Mouse (Mus musculus) thymus, adult 2 months (tissue): ENCODE measurements around the gene Atp5h. TPM values are rescaled to one million over a fixed set of nuclear protein-coding genes. Genes with fewer than 3 reads are reported as not detected.

Experiments
- DNase-seq: peaks from one replicate; pipeline ENCODE4 v3.0.0; 2021
- H3K27ac ChIP-seq: fragments of 200-500 bp; 2 replicates; pipeline ENCODE4 v1.5.1; 2012; ENCODE audit warnings: low read length, control low read depth; ENCODE audit not compliant: control insufficient read depth, insufficient read depth
- H3K27me3 ChIP-seq: fragments of 200-500 bp; 2 replicates; pipeline ENCODE4 v1.6.1; 2012; ENCODE audit warnings: mild to moderate bottlenecking, low read length, moderate library complexity, mixed read lengths; ENCODE audit not compliant: control insufficient read depth, insufficient read depth
- H3K36me3 ChIP-seq: fragments of 200-500 bp; 2 replicates; pipeline ENCODE4 v1.6.1; 2012; ENCODE audit warnings: mild to moderate bottlenecking, low read length, moderate library complexity; ENCODE audit not compliant: control insufficient read depth, insufficient read depth
- H3K4me1 ChIP-seq: fragments of 200-500 bp; replicated peaks from 2 replicates; pipeline ENCODE4 v1.6.1; 2012; ENCODE audit warnings: low read length; ENCODE audit not compliant: control insufficient read depth, insufficient read depth
- H3K4me3 ChIP-seq: fragments of 200-500 bp; 2 replicates; pipeline ENCODE4 v1.5.1; 2012; ENCODE audit warnings: mild to moderate bottlenecking, low read length, control low read depth, moderate library complexity; ENCODE audit not compliant: control insufficient read depth, insufficient read depth
- CTCF ChIP-seq: fragments of 200-500 bp; IDR thresholded peaks from 2 replicates; pipeline ENCODE4 v1.5.1; 2012; ENCODE audit warnings: mild to moderate bottlenecking, control low read depth, low read length, moderate library complexity, borderline replicate concordance; ENCODE audit not compliant: control insufficient read depth, poor library complexity, insufficient read depth; ENCODE audit errors: extremely low read depth
- POLR2A ChIP-seq: fragments of 200-500 bp; IDR thresholded peaks from 2 replicates; pipeline ENCODE4 v1.6.1; 2012; ENCODE audit warnings: mild to moderate bottlenecking, low read length, control low read depth, moderate library complexity; ENCODE audit not compliant: control insufficient read depth, poor library complexity, insufficient read depth; ENCODE audit errors: extremely low read depth
- WGBS: fragments of 180-500 bp; shearing (Covaris S2); methylation state at CpG from one replicate; pipeline ENCODE4 v1.1.7; 2018; 5-methylcytosine and 5-hydroxymethylcytosine counted together
- polyA plus RNA-seq: library from polyadenylated mRNA; depleted of rRNA; stranded (reverse); fragments of >200 nt; gene quantifications from 2 replicates; pipeline ENCODE4 v1.2.3, GENCODE M21; 2012; rRNA removed

The Atp5h gene
- polyA plus RNA-seq, result 118 and 155 TPM in 2 replicates

DNA sequence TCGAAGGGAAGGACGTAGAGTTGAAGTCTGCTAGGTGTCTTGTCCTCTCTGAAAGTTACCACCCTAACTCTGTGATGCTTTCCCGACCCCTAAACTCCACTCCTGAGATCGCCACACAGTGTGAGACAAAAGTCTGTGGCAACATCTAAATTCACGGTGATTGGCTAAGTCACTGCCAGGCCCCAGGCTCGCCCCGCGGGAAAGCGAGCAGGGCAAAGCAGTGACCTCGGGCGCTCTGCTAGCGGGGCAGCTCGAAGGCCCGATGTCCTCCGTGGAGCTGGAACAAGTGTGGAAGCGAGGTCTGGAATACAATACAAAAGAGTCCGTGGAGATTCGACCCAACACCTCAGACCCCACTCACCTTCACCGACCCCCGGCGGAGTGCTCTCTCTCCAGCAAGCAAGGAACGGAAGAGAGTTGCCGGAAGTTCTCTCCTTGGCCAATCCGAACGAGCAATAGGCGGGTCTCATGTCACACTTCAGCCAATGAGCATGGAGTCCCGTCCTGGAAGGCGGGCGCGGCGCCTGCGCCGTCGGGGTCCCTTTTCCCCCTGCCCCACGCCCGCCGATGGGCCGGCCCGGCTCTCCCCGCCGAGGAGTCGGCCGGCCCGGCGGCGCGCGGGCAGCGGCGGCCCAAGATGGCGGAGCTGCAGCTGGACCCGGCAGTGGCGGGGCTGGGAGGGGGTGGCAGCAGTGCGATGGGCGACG is at the start of gene Atp5h, which contains the start of gene Kctd2:
TSS of gene Atp5h (minus strand) at position 432 of the 707 bp plus-strand sequence.
TSS of gene Kctd2 (plus strand) at position 598 of the 707 bp plus-strand sequence.
- TF ChIP-seq POLR2A, result peak; percentile 93
- TF ChIP-seq CTCF, result no peak
- peak within 1 kb of the TSS; percentile 97 for H3K4me3 ChIP-seq
- 1% methylated on average over 54 of the region's 56 CpGs for WGBS
- DNase-seq, result peak; percentile 95
- peaks cover 15% of the 10 kb centered on the region for H3K36me3 ChIP-seq
- H3K27me3 ChIP-seq, result no peaks in the 10 kb centered on the region
- H3K4me1 ChIP-seq, result peaks cover 34% of the 10 kb centered on the region
- H3K27ac ChIP-seq, result peak within 1 kb of the TSS; percentile 58

- no peak overlapping the region for H3K27ac ChIP-seq
- no peak overlapping the region for H3K4me3 ChIP-seq
- H3K27me3 ChIP-seq, result no peaks in the 10 kb centered on the region
- peaks cover 40% of the 10 kb centered on the region for H3K36me3 ChIP-seq
- 85% methylated on average over 4 of the region's 4 CpGs for WGBS
- peaks cover 36% of the 10 kb centered on the region for H3K4me1 ChIP-seq
- TF ChIP-seq CTCF, result no peak
- TF ChIP-seq POLR2A, result no peak
- DNase-seq, result no peak
Measured at GRCm38 (mm10) chr11:115467217-115467618, 47.5 kb upstream of the Atp5h start.

- Histone ChIP-seq H3K4me1 (peaks cover 44% of the 10 kb centered on the region), H3K27me3 (no peaks in the 10 kb centered on the region), H3K4me3 (peak overlapping the region; percentile 59), H3K36me3 (peaks cover 33% of the 10 kb centered on the region), H3K27ac (peak overlapping the region; percentile 96)
- 40% methylated on average over 8 of the region's 8 CpGs for WGBS
- TF ChIP-seq CTCF (no peak), POLR2A (no peak)
- peak; percentile 60 for DNase-seq
Measured at GRCm38 (mm10) chr11:115464851-115465250, 45.1 kb upstream of the Atp5h start.

DNA sequence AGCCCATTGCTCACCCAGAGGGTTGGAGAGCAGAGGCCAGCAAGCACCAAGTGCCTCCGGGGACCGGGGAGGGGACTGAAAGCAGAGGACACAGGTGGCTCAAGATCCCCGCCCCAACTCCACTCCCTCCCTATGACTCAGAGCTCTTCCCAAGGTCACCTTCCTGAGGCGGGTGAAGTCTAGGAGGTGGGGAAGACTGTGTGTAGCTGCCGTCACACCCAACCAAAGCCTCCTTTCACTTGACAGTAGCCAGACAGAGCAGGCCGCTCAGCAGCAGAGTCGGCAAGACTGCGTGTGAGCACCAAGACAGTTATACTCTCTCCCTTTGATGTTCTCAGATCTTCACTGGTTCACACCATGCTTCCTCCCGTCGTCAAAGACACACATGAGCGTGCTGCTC is 43.6 kb upstream of the Atp5h start:
- Histone ChIP-seq H3K27me3 (no peaks in the 10 kb centered on the region), H3K4me3 (peak overlapping the region; percentile 59), H3K4me1 (peaks cover 58% of the 10 kb centered on the region), H3K27ac (peak overlapping the region; percentile 96), H3K36me3 (peaks cover 21% of the 10 kb centered on the region)
- DNase-seq, result peak; percentile 71
- 3% methylated on average over 11 of the region's 11 CpGs for WGBS
- no peak for TF ChIP-seq CTCF
- peak; percentile 59; the same call in 1 of the 2 replicates for TF ChIP-seq POLR2A

GRCm38 (mm10) chr11:115462243-115462891 is 42.6 kb upstream of the Atp5h start, which contains the start of gene Slc16a5:
TSS of gene Slc16a5 (plus strand) at chr11:115462474.
- H3K27ac ChIP-seq, result peak within 1 kb of the TSS; percentile 96
- 20% methylated on average over 16 of the region's 16 CpGs for WGBS
- TF ChIP-seq CTCF (no peak), POLR2A (peak; percentile 26)
- peak; percentile 83 for DNase-seq
- no peaks in the 10 kb centered on the region for H3K27me3 ChIP-seq
- peaks cover 13% of the 10 kb centered on the region for H3K36me3 ChIP-seq
- H3K4me1 ChIP-seq, result peaks cover 62% of the 10 kb centered on the region
- peak within 1 kb of the TSS; percentile 59 for H3K4me3 ChIP-seq

DNA sequence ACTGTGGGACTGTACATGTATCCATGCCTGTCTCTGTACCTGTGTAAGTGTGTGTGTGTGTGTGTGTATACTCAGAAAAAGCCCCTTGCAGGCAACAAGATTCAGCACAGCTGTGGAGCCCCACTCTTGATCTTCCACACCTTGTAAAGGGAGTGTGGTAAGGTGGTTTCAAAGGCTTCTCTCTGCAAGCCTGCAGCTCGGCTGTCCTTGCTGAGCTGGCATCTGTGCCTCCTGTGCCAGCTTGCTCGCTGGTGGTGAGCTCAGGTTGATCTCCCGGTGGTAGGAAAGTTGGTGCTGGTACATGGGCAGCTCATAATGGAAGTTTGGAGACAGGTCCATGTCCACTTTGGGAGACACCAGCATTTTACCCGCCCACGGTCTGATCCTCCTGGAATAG is 42.1 kb upstream of the Atp5h start:
- peak overlapping the region; percentile 96 for H3K27ac ChIP-seq
- H3K27me3 ChIP-seq, result no peaks in the 10 kb centered on the region
- TF ChIP-seq POLR2A (peak; percentile 28; the same call in 1 of the 2 replicates), CTCF (no peak)
- H3K4me3 ChIP-seq, result peak overlapping the region; percentile 59
- H3K36me3 ChIP-seq, result peaks cover 11% of the 10 kb centered on the region
- 33% methylated on average over 5 of the region's 5 CpGs for WGBS
- peak; percentile 68 for DNase-seq
- H3K4me1 ChIP-seq, result peaks cover 62% of the 10 kb centered on the region

DNA sequence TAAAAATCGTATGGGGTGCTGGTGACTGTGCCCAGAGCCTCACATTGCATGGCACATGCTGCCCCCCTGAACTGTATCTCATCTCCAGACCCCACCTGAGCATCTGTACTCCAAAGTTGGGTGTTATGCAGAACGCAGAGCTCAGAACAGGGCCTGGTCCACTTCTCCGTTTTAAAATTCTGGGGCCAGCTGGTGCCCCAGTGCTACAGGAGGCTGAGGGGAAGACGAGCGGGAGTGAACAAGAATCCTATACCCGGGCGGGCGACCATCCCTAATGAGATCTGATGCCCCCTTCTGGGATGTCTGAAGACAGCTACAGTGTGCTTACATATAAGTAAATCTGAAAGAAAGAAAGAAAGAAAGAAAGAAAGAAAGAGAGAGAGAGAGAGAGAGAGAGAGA is 41.2 kb upstream of the Atp5h start:
- no peaks in the 10 kb centered on the region for H3K27me3 ChIP-seq

More for the DNA sequence above, 41.2 kb upstream of the Atp5h start:
- H3K27ac ChIP-seq, result peak overlapping the region; percentile 96
- peaks cover 3% of the 10 kb centered on the region; the same call in 1 of the 2 replicates for H3K36me3 ChIP-seq
- 76% methylated on average over 8 of the region's 8 CpGs for WGBS
- H3K4me3 ChIP-seq, result no peak overlapping the region
- peaks cover 64% of the 10 kb centered on the region for H3K4me1 ChIP-seq
- peak; percentile 44 for DNase-seq
- no peak for TF ChIP-seq POLR2A
